Mouse (Mus musculus) C2C12 (cell line): ENCODE data around the gene Cds2.

Experiments used
- CTCF ChIP-seq: IDR thresholded peaks from one replicate; pipeline ENCODE4 v1.5.1; 2011; ENCODE audit not compliant: control insufficient read depth, insufficient read depth, insufficient read length
- MAX ChIP-seq: IDR thresholded peaks from one replicate; pipeline ENCODE4 v1.6.1; 2011; ENCODE audit warnings: mild to moderate bottlenecking, control low read depth
- MYOD1 ChIP-seq: IDR thresholded peaks from one replicate; pipeline ENCODE4 v1.6.1; 2011; ENCODE audit warnings: low read depth; ENCODE audit not compliant: control insufficient read depth, insufficient read length
- USF1 ChIP-seq: IDR thresholded peaks from one replicate; pipeline ENCODE4 v1.6.1; 2011; ENCODE audit warnings: low read depth, mild to moderate bottlenecking, control low read depth, moderate library complexity

DNA sequence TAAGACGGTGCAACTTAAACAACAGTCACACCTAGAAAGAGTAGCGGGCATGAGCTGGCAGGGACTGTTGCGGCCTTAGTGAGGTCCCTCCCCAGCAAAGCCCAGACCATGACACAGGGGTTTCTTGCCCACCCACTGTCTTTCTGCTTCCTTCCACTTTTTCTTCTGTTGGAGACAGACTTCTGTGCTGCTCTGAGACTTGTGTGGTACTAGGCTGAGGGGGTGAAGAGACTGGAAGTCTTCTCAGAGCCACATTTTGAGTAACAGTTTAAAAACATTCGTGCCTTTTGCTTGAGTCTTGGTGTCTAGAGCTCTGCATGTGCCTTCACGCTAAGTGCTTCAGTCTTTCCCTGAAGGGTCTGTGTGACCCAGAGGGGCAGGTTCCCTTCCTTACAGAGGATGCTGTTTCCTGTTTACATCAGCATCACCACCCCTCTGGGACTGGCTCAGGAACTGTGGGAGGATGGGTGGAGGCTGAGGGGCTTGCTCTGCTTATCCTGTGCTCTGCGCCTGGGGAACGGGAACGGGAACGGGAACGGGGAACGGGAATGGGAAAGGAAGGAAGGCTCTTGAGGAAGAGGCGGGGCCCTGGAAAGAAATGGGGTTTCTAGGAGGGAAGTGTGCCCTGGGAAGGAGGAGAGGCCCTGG, 21.7 kb downstream of the Cds2 start:
- no peak for TF ChIP-seq CTCF
- TF ChIP-seq MAX = no peak
- TF ChIP-seq MYOD1 = no peak
- TF ChIP-seq USF1 = no peak
